Mouse (Mus musculus) layer of hippocampus, adult 2 months (tissue): ENCODE measurements around the gene Btbd11. TPM values are rescaled to one million over a fixed set of nuclear protein-coding genes. Genes with fewer than 3 reads are reported as not detected.
"Not testable (repeated sequence)": the region's sequence is repeated elsewhere in the genome, so short reads cannot be mapped to it uniquely, and the experiment has no call there.

Experiments used
- DNase-seq, 2 experiments: peaks; one replicate each; pipeline ENCODE4 v3.0.0; 2022; ENCODE audit warnings: low spot score in 2 of 2
- H3K27ac ChIP-seq: fragments of 200-600 bp; 2 replicates; pipeline ENCODE4 v1.8.1; 2022
- H3K4me3 ChIP-seq: fragments of 200-600 bp; 2 replicates; pipeline ENCODE4 v1.8.1; 2022; ENCODE audit warnings: mild to moderate bottlenecking
- CTCF ChIP-seq: fragments of 200-600 bp; conservative IDR thresholded peaks from 2 replicates; pipeline ENCODE4 v1.8.1; 2022; ENCODE audit warnings: antibody characterized with exemption, mild to moderate bottlenecking, moderate library complexity
- total RNA-seq, 2 experiments: library from RNA; stranded (reverse); gene quantifications; 2 replicates each; pipeline ENCODE4 v1.2.3; 2021

Btbd11 gene
- total RNA-seq, 2 experiments from 2014 or later: 19.6 to 20.1 TPM

- DNase-seq: peak; percentile 63 to 77
- peak; percentile 89 for TF ChIP-seq CTCF
- no peak overlapping the region for H3K27ac ChIP-seq
- H3K4me3 ChIP-seq: no peak overlapping the region
Measured at GRCm38 (mm10) chr10:85651706-85652105, 265.1 kb downstream of the Btbd11 start.

GRCm38 (mm10) chr10:85655881-85656280 lies 269.3 kb downstream of the Btbd11 start:
- no peak overlapping the region for H3K27ac ChIP-seq
- no peak for DNase-seq
- no peak for TF ChIP-seq CTCF
- H3K4me3 ChIP-seq: no peak overlapping the region

- TF ChIP-seq CTCF: no peak
- Histone ChIP-seq H3K4me3 (no peak overlapping the region), H3K27ac (no peak overlapping the region)
- DNase-seq: no peak
Measured at GRCm38 (mm10) chr10:85657886-85658285, 271.3 kb downstream of the Btbd11 start.

GRCm38 (mm10) chr10:85673512-85673921 lies 286.9 kb downstream of the Btbd11 start:
- Histone ChIP-seq H3K4me3 (no peak overlapping the region), H3K27ac (no peak overlapping the region; the same call in 1 of the 2 replicates)
- no peak for TF ChIP-seq CTCF
- DNase-seq: no peak

- H3K4me3 ChIP-seq: no peak overlapping the region
- H3K27ac ChIP-seq: no peak overlapping the region
- peak; percentile 52 to 75 for DNase-seq
- TF ChIP-seq CTCF: peak; percentile 87
Measured at GRCm38 (mm10) chr10:85678635-85679034, 292.0 kb downstream of the Btbd11 start.

GRCm38 (mm10) chr10:85682446-85682845 lies 295.8 kb downstream of the Btbd11 start:
- TF ChIP-seq CTCF: no peak
- Histone ChIP-seq H3K4me3 (no peak overlapping the region), H3K27ac (no peak overlapping the region)
- DNase-seq: no peak

GRCm38 (mm10) chr10:85694429-85694828 lies 307.8 kb downstream of the Btbd11 start:
- not testable (repeated sequence) for DNase-seq, H3K27ac ChIP-seq, H3K4me3 ChIP-seq

- no peak for TF ChIP-seq CTCF
Measured at GRCm38 (mm10) chr10:85699721-85700120, 313.1 kb downstream of the Btbd11 start.

GRCm38 (mm10) chr10:85709790-85710189 lies 323.2 kb downstream of the Btbd11 start:
- not testable (repeated sequence) for DNase-seq, H3K27ac ChIP-seq, H3K4me3 ChIP-seq

More at GRCm38 (mm10) chr10:85699721-85700120, 313.1 kb downstream of the Btbd11 start:
- no peak for DNase-seq
- H3K27ac ChIP-seq: no peak overlapping the region
- no peak overlapping the region for H3K4me3 ChIP-seq

Other genes with a start within 250 kb of the Btbd11 start
- gene Cry1, start 201.8 kb upstream of the Btbd11 start, total RNA-seq: 10 to 100 TPM; 12.7 to 12.9 TPM